Mouse (Mus musculus): ENCODE results near the gene Plekhm3. TPM values are rescaled to one million over a fixed set of nuclear protein-coding genes. Genes with fewer than 3 reads are reported as not detected.

Plekhm3 gene
- polyA plus RNA-seq, 1 experiment, result 0.89 TPM

GRCm38 (mm10) chr1:64887502-64888203 is 69.0 kb downstream of the Plekhm3 start:
- H3K27me3 ChIP-seq (replicated peaks), result peaks cover 1% of the 10 kb centered on the region
- TF ChIP-seq GATA1 (IDR thresholded peaks at IDR 0.05; ENCODE audit: borderline replicate concordance, low read length) (no peak), FLI1 (IDR thresholded peaks at IDR 0.05; ENCODE audit: low read length) (no peak)
- no peaks in the 10 kb centered on the region for H3K9me3 ChIP-seq
- peaks cover 21% of the 10 kb centered on the region for H3K4me1 ChIP-seq
- no peak overlapping the region for H3K4me3 ChIP-seq (replicated peaks)
- peaks cover 3% of the 10 kb centered on the region for H3K36me3 ChIP-seq (replicated peaks; ENCODE audit: low read length)

DNA sequence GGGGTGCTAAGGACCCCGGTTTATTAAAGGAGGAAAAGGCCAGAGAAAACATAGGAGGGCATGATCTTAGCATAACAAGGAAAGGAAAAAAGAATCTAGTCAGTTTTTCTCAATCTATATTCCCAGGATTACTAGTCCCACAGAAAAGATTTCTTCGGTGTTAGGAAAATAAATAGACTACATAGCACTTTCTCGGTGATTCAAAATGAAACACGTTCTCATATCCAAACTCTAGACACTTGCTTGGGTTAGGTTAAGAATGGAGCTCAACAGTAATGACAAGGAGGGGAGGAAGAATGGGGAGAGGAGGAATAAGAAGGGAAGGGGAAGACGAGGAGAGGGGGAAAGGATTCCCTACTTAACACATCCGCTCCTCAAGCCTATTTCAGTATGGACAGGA is 69.9 kb downstream of the Plekhm3 start:
- Histone ChIP-seq H3K27me3 (replicated peaks) (no peaks in the 10 kb centered on the region), H3K4me3 (replicated peaks) (no peak overlapping the region), H3K4me1 (peaks cover 21% of the 10 kb centered on the region), H3K9me3 (no peaks in the 10 kb centered on the region), H3K36me3 (replicated peaks; ENCODE audit: low read length) (peaks cover 3% of the 10 kb centered on the region)
- no peak for TF ChIP-seq FLI1 (IDR thresholded peaks at IDR 0.05; ENCODE audit: low read length)
- no peak for TF ChIP-seq GATA1 (IDR thresholded peaks at IDR 0.05; ENCODE audit: borderline replicate concordance, low read length)

- Histone ChIP-seq H3K27me3 (replicated peaks) (no peaks in the 10 kb centered on the region), H3K9me3 (no peaks in the 10 kb centered on the region), H3K36me3 (replicated peaks; ENCODE audit: low read length) (peaks cover 3% of the 10 kb centered on the region), H3K4me1 (peaks cover 21% of the 10 kb centered on the region), H3K4me3 (replicated peaks) (no peak overlapping the region)
- no peak for TF ChIP-seq FLI1 (IDR thresholded peaks at IDR 0.05; ENCODE audit: low read length)
- TF ChIP-seq GATA1 (IDR thresholded peaks at IDR 0.05; ENCODE audit: borderline replicate concordance, low read length), result no peak
Observed at GRCm38 (mm10) chr1:64885328-64885727, 71.3 kb downstream of the Plekhm3 start.

DNA sequence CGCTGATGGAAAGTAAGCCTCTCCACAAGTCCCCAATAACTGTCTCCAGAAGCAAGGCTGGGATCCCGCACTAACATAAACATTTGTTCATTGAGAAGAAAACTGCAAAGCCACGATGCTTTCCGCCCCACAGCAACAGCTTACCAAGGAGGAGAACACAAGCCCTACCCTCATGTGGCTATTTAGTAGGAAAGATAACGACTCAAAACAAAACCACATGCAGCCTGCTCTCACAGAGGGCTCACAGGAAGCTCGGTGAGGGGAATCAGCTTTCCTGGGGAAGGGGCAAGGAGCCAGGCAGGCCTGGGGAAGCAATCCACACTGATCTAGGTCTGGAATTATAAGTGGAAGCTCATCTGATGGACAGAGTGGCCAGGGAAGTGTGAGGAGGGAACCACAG is 72.6 kb downstream of the Plekhm3 start:
- Histone ChIP-seq H3K4me3 (replicated peaks) (peak overlapping the region; percentile 43), H3K4me1 (peaks cover 21% of the 10 kb centered on the region), H3K9me3 (no peaks in the 10 kb centered on the region), H3K27me3 (replicated peaks) (no peaks in the 10 kb centered on the region), H3K36me3 (replicated peaks; ENCODE audit: low read length) (no peaks in the 10 kb centered on the region)
- TF ChIP-seq GATA1 (IDR thresholded peaks at IDR 0.05; ENCODE audit: borderline replicate concordance, low read length) (no peak), FLI1 (IDR thresholded peaks at IDR 0.05; ENCODE audit: low read length) (no peak)

GRCm38 (mm10) chr1:64880613-64881012 is 76.0 kb downstream of the Plekhm3 start:
- TF ChIP-seq FLI1 (IDR thresholded peaks at IDR 0.05; ENCODE audit: low read length) (no peak), GATA1 (IDR thresholded peaks at IDR 0.05; ENCODE audit: borderline replicate concordance, low read length) (no peak)
- peaks cover 2% of the 10 kb centered on the region for H3K36me3 ChIP-seq (replicated peaks; ENCODE audit: low read length)
- H3K4me3 ChIP-seq (replicated peaks), result no peak overlapping the region
- H3K9me3 ChIP-seq, result no peaks in the 10 kb centered on the region
- peaks cover 35% of the 10 kb centered on the region for H3K4me1 ChIP-seq
- H3K27me3 ChIP-seq (replicated peaks), result no peaks in the 10 kb centered on the region

- H3K36me3 ChIP-seq (replicated peaks; ENCODE audit: low read length), result peaks cover 2% of the 10 kb centered on the region
- no peak overlapping the region for H3K4me3 ChIP-seq (replicated peaks)
- H3K4me1 ChIP-seq, result peaks cover 31% of the 10 kb centered on the region
- H3K9me3 ChIP-seq, result no peaks in the 10 kb centered on the region
- TF ChIP-seq FLI1 (IDR thresholded peaks at IDR 0.05; ENCODE audit: low read length) (no peak), GATA1 (IDR thresholded peaks at IDR 0.05; ENCODE audit: borderline replicate concordance, low read length) (no peak)
- H3K27me3 ChIP-seq (replicated peaks), result no peaks in the 10 kb centered on the region
Observed at GRCm38 (mm10) chr1:64878795-64879240, 77.8 kb downstream of the Plekhm3 start.

GRCm38 (mm10) chr1:64876276-64876675 is 80.3 kb downstream of the Plekhm3 start:
- no peaks in the 10 kb centered on the region for H3K27me3 ChIP-seq (replicated peaks)
- H3K4me1 ChIP-seq, result peaks cover 20% of the 10 kb centered on the region
- H3K36me3 ChIP-seq (replicated peaks; ENCODE audit: low read length), result peaks cover 2% of the 10 kb centered on the region
- TF ChIP-seq GATA1 (IDR thresholded peaks at IDR 0.05; ENCODE audit: borderline replicate concordance, low read length) (no peak), FLI1 (IDR thresholded peaks at IDR 0.05; ENCODE audit: low read length) (no peak)
- no peaks in the 10 kb centered on the region for H3K9me3 ChIP-seq
- peak overlapping the region; percentile 30 for H3K4me3 ChIP-seq (replicated peaks)

GRCm38 (mm10) chr1:64875712-64876111 is 80.9 kb downstream of the Plekhm3 start:
- Histone ChIP-seq H3K36me3 (replicated peaks; ENCODE audit: low read length) (peaks cover 2% of the 10 kb centered on the region), H3K4me3 (replicated peaks) (peak overlapping the region; percentile 42), H3K4me1 (peaks cover 20% of the 10 kb centered on the region), H3K9me3 (no peaks in the 10 kb centered on the region), H3K27me3 (replicated peaks) (no peaks in the 10 kb centered on the region)
- TF ChIP-seq FLI1 (IDR thresholded peaks at IDR 0.05; ENCODE audit: low read length) (no peak), GATA1 (IDR thresholded peaks at IDR 0.05; ENCODE audit: borderline replicate concordance, low read length) (no peak)

DNA sequence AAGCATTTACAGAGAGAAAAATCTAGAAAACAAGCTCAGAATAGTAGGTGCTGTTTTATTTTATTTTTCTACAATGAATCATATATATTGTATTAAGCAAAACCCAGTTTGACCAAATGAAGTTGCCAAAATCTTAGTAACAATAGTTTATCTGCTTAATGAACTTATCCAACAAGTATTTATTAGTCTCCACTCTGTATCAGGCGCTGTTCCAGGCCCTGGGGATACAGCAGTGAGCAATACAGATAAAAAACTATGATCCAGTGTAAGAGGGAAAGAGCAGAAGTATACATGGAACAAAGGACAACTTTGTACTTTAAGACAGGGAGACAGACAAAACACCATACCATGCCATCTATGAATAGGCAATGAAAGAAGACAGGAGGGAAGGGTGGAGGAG is 81.5 kb downstream of the Plekhm3 start:
- Histone ChIP-seq H3K4me1 (peaks cover 20% of the 10 kb centered on the region), H3K27me3 (replicated peaks) (no peaks in the 10 kb centered on the region), H3K36me3 (replicated peaks; ENCODE audit: low read length) (peaks cover 2% of the 10 kb centered on the region), H3K9me3 (no peaks in the 10 kb centered on the region), H3K4me3 (replicated peaks) (no peak overlapping the region)
- no peak for TF ChIP-seq FLI1 (IDR thresholded peaks at IDR 0.05; ENCODE audit: low read length)
- TF ChIP-seq GATA1 (IDR thresholded peaks at IDR 0.05; ENCODE audit: borderline replicate concordance, low read length), result no peak

- Histone ChIP-seq H3K9me3 (no peaks in the 10 kb centered on the region), H3K4me1 (peaks cover 38% of the 10 kb centered on the region), H3K4me3 (replicated peaks) (no peak overlapping the region), H3K36me3 (replicated peaks; ENCODE audit: low read length) (peaks cover 2% of the 10 kb centered on the region), H3K27me3 (replicated peaks) (no peaks in the 10 kb centered on the region)
- TF ChIP-seq GATA1 (IDR thresholded peaks at IDR 0.05; ENCODE audit: borderline replicate concordance, low read length) (no peak), FLI1 (IDR thresholded peaks at IDR 0.05; ENCODE audit: low read length) (no peak)
Observed at GRCm38 (mm10) chr1:64871956-64872355, 84.7 kb downstream of the Plekhm3 start.
